Mouse (Mus musculus): ENCODE measurements around the gene Nr4a3.

Gene Nr4a3

DNA sequence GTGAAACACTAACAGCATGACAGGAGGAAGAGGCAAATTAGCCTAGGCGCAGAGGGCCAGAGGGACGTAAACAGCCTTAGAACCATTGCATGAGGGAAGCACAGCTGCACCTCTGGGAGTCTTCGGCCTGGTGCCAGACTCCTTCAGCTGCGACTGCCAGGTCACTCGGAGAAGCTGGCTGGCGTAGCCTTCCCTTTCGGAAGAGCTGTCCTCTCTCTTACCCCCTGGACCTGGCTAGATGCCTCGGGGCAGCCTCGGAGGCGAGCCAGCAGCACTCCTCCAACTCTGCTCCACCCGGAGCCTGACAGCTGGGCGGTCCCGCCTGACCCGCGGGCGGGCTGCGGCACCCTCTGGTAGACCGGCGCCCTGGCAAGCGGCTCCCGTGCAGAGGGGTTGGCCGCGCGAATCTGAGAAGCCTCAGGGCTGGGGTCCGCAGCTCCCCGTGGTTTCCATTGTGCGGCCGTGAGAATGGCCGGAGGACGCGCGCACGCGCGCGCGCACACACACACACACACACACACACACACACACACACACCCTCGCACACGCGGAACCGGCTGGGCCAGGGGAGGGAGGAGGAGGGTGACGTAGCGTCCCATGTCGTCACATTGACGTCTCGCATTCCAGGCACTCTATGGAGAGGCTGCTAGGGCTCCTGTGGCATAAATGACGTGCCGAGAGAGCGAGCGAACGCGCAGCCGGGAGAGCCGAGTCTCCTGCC, at the start of gene Nr4a3:
TSS of gene Nr4a3 (plus strand) at position 663 of the 721 bp plus-strand sequence.
- DNase-seq, result peak; percentile 92 to 94

- peak; percentile 57 to 76 for DNase-seq
Measured at GRCm38 (mm10) chr4:48002969-48003368, 42.0 kb upstream of the Nr4a3 start.

DNA sequence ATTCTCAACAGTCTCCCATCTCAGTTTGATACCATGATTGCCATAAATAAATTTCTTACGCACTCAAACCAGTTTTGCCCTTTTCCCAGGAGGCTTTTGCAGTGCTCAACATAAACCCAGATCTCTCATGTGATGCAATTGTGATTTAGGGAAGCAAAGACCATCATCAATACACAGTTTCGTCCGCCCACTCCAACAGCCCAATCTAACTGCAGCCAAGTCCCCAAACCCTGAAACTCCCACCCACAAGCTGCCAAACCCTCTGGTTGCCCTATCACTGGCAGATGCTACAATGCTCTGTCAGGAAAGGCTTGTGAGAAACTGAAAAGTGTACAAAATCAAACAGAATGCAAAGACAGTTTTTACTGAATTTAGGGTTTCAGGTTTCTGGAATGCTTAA, 41.5 kb upstream of the Nr4a3 start:
- peak in 1 of 2 experiments; percentile 16 for DNase-seq

DNA sequence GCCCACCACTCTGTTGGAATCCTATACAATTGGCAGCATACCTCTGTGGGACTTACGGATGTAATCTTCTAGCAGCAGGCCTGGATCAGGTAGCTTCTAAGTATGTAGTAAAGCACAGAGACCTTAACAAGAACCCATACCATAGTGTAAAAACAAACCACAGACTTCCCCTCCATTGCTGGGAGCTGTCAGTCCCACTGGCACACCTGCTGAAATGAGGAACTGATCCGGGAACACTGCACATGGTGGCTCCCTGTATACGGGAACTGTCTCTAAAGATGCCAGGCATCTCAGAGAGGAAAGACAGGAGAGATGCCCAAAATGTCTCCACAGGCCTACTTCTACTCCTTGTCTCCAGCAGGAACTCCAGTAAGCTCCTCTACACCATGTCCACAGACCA, 38.6 kb upstream of the Nr4a3 start:
- no peak for DNase-seq

- no peak for DNase-seq
Measured at GRCm38 (mm10) chr4:48012209-48012608, 32.7 kb upstream of the Nr4a3 start.

DNA sequence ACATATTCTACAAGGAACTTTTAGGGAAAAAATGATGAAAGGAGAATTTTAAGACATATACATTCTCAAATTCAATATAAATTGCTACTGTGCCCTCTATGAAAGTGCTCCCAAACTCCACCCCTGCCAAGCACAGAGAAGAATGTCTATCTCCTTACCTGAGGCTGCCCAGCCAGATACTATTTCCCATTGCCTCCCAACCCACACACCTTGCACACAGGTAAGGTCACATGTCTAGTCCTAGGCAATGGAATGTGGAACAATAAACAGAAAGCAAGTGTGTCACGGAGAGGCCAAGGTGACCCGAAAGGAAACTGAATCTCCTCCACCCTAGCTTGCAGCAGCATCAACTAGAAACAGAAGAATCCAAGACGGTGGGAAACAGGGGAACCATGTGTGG, 22.0 kb upstream of the Nr4a3 start:
- no peak for DNase-seq

- DNase-seq, result no peak
Measured at GRCm38 (mm10) chr4:48029652-48030051, 15.3 kb upstream of the Nr4a3 start.

DNA sequence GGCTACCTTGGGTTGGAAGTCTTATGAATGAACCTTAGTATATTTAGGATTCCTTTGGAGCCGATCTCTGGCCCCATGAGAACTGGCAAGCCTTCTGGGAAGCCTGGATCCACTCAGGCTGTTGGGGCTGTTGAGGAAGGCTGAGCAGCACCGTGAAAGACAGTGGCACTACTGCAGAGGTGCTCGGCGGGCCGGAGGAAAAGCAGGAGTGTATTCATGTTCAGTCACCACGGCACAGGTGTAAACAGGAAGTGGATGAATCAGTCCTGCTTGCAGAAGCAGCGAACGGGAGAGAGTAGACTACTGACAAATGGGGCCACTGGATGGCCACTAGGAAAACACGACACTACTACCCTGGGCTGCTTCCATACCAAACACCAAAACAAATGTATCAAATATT, 10.7 kb upstream of the Nr4a3 start:
- no peak for DNase-seq

DNA sequence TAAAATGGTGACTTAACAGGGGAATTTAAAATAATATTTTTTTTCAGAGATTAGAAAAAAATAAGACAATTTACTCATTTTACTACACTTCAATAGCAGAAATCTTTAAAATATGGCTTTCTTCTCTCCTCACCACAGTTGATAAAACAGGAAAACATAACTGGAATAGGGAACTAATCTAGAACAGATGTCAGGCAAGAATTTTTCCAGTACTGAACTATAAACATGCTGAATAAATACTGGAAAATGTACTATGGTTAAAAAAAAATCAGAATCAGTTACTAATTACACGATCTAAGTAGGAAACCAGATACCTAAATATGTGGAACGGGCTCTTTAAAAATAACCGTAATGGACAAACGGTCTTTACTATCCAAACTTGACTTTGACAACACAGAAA, 7.3 kb upstream of the Nr4a3 start:
- DNase-seq, result no peak

GRCm38 (mm10) chr4:48038847-48039246, 6.1 kb upstream of the Nr4a3 start:
- no peak for DNase-seq

DNA sequence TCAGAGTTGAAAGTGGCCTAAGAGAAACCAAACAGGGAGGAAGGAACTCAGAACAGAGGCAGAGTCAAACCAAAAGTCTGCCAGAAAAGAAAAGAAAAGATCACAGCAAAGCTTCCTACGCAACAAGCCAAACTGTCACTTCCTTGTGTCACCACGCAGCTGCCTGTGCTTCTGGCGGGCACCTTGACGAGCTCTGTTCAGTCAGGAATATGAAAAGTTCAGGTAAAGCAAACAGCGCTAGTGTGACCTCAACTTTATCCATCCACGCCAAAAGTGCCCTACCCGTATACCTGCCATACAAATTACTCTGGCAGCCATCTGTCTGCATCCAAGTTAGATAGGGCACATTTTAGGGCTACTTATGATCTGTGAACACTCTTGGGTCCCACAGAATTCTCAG, 5.2 kb upstream of the Nr4a3 start:
- no peak for DNase-seq

DNA sequence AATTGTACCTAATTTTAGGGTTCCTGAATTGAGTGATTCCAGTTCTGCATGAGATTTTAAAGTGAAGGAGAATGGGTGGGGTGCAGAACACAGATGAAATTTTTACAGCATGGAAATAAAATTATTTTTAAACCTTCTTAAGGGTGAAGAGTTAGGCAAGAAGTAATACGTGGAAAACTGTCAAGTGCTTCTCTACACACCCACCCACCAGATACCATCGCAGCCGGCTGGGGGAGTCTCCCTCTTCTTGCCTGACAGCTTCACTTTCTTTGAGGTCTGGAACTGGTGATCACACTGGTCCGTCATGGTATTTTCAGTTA, 2.5 kb upstream of the Nr4a3 start:
- no peak for DNase-seq

- peak; percentile 96 to 98 for DNase-seq
Measured at GRCm38 (mm10) chr4:48042786-48043701, 1.9 kb upstream of the Nr4a3 start.

GRCm38 (mm10) chr4:48044141-48044490, 837 bp upstream of the Nr4a3 start:
- DNase-seq, result no peak

GRCm38 (mm10) chr4:48045281-48045720, 348 bp downstream of the Nr4a3 start:
- peak in 1 of 2 experiments; percentile 67 for DNase-seq

DNA sequence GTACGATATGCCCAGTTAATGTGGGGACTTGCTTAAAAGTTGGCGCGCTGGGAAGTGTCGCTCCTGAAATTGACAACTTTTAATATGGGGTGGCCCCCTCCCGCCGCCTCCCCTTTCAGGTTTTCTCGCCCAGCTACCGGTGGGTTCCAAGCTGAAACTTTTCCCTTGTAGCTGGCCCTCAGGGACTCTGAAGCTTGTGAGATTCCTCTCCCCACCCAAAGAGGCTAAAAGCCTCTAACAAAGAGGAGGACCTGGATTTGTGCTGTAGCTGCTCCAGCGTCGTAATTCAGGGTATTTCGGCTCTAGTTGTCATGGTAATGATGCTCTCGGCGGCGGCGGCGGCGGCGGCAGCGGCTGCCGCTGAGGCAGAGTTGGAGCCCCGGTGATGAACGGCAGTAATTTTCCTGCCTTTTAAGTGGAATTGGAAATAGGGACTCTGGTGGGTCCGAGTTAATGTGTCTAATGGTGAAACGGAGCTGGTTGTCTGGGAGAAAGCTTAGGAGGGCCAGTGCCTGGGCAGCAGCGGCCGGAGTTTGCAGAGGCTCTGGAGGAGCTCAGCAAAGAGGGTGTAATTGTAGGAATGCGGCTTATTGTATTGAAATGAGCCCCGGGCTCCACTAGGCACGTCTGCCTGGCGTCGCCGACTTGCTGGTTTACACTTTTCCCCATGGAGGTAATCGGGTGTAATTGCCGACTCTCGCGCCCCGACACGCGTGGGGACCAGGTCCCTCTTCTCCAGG, 938 bp downstream of the Nr4a3 start:
- peak; percentile 55 to 63 for DNase-seq

- peak in 1 of 2 experiments; percentile 45 for DNase-seq
Measured at GRCm38 (mm10) chr4:48046461-48046901, 1.5 kb downstream of the Nr4a3 start.

GRCm38 (mm10) chr4:48047136-48047765, 2.3 kb downstream of the Nr4a3 start:
- DNase-seq, result peak; percentile 60 to 61

- DNase-seq, result peak; percentile 48 to 66
Measured at GRCm38 (mm10) chr4:48047766-48048371, 2.9 kb downstream of the Nr4a3 start.

DNA sequence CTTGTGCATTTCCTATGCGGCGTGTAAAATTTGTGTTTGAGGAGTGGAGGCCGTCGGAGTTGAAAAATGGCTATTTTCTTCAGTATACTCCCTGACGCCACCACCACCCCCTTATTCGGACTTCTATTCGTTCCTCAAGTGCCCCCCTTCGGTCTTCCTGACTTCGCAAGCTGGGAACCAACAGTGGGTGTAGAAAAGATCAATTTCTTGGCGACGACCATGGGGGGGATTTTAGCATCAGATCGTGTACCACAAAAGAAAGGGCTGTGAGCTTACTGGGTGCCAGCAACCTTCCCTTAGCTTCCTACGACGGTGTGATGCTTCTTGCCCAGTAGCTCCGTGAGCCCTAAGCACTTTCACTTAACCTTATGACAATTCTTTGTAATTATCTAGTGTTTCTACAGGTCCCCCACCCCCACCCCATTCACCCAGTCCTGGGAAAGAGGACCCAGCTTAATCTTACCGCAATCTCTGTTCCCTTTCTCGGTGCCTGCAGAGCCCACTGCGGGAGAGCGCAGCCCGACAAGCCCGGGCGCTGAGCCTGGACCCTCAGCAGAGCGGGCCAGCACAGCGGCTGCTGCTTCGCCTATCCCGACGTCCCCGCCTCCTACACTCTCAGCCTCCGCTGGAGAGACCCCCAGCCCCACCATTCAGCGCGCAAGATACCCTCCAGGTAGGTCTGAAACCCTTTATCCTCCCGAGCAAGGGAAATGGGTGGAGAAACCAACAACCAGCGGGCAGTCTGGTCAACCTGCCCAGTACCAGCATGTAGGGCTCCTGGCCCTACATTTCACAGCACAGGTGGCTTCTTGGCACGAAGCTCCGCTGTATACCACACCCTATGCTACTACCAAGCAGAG, 3.7 kb downstream of the Nr4a3 start:
- DNase-seq, result peak; percentile 70 to 73

- DNase-seq, result no peak
Measured at GRCm38 (mm10) chr4:48050020-48050419, 5.1 kb downstream of the Nr4a3 start.
